Mouse (Mus musculus) adrenal gland, postnatal 36 days (tissue): ENCODE results near the gene Fcrlb. TPM values are rescaled to one million over a fixed set of nuclear protein-coding genes. Genes with fewer than 3 reads are reported as not detected.

Experiments used
- DNase-seq, 2 experiments: peaks; one replicate each; pipeline ENCODE4 v3.0.0; 2021; ENCODE audit warnings: mixed read lengths in 1 of 2
- total RNA-seq, 2 experiments: library from RNA; stranded (reverse); gene quantifications; 2 replicates each; pipeline ENCODE4 v1.2.3; 2021

The Fcrlb gene
- total RNA-seq, 2 experiments from 2014 or later: not detected

DNA sequence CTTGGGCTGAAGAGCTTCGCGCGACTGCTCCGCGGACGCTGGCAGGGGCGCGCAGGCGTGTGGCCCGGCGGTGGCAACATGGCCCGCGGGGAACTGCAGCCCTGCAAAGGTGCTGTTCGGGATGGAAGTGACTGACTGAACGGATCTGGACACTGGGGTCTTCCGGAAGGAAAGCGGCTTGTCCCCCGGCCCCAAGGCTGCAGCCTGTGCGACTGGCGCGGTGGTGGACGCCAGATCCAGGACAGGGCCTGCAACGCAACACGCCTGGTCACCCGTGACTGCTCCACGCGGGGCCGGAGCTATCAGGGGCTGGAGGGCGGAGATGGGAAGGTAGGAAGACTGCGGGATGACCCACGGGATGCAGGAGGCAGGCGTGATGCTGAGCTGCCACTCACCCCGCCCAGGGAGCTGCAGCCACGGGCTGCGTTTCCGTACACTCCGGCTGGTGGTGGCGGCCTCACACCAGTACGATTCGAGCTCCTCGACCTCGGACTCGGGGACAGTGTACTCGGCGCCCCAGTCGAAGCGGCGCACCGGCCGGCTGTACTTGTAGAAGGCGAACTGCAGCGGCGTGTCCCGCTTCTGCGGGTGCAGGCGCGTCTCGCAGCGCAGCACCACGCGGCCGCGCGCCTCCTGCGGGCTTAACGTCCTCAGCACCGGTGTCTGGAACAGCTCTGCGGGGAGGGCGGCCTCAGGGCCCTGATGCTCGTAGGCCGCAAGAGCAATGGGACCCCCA, 5.1 kb downstream of the Fcrlb start:
- DNase-seq: peak; percentile 62

DNA sequence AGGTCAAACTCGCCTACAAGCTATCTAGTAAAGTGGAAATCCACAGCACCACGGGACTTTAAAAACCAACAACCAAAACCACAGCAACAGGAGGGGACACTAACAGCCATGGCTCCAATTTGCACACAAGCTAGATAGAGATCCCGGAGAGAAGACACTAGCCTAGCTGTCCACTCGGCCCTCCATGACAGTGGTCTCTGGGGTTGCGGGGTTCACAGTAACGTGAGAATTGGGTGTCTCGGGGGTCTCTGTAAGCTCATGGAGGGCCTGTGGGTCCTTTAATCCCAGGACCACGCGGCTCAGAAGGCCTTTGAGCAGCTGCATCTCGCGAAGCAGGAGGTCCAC, 5.7 kb downstream of the Fcrlb start:
- DNase-seq: no peak

DNA sequence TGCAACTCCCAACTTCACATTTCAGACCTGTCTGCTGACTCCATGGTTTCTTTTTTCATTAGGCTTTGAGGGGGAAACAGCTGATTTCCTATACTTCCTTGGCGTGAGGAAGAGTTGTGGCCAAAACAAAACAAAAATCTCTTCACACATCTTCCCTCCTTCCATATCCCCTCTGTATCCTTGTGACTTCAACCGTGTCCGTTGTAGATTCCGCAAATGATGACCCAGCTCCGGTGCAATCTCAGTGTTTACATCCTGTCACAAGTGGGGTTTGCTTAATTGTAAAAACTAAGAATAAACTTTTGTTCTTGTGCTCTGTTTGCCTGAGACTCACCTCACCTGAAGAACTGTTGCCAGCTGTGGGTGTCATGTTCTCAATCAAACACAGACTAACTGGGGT, 9.3 kb downstream of the Fcrlb start:
- no peak for DNase-seq

DNA sequence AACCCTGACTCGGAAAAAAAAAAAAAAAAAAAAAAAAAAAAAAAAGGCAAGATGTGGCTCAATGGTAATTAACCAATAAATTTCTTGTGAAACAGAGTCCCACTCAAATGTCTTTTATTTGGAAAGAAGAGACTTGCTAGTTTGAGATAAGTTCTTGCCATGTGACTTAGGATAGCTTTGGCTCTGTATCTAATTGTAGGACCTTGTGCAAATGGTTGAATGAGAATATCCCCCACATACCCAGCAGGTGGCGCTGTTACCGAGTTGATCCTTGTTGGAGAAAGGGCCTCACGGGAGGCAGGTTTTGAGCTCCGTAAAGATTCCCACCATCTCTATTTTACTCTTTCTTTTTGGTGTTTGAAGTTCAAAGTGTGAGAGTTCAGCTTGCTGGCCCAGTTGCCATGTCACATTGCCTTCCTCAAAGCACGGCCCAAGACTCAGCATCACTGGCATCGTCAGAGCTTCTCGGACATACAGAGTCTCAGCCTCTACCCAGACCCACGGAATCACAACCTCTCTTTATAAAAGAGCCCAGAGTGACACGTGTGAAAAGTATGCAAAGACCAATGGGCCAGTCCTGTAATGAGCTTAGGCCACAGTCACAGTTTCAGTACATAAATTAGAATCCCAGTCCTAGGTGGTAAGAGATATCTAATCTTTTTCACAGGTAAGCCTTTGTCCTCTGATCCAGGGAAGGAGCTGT, 11.1 kb downstream of the Fcrlb start:
- peak; percentile 90 for DNase-seq

DNA sequence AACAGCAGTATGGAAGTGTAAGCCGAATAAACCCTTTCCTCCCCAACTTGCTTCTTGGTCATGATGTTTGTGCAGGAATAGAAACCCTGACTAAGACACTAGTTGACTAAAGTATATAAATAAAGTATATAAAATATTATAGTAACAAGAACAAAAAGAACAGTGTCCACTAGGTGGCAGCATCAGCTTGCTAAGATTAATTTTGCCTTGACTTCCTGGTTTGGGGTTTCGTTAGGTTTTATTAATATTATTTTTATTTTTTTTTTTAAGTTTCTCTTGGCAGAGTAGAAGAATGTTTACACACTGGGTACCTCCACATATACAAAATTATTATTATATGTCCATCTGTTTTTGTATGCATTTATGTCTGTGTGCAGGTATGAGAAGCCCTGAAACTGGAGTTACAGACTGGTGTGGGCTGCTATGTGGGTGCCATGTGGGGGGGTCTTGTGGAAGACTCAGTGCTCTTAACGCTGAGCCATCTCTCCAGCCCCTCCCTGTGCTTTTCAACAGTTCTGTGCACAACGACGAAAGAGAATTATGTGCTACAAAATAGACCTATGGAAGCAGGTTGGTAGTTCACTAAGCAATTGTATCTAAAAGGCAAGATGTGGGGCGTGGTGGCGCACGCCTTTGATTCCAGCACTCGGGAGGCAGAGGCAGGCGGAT, 11.8 kb downstream of the Fcrlb start:
- DNase-seq: peak in 1 of 2 experiments; percentile 59

DNA sequence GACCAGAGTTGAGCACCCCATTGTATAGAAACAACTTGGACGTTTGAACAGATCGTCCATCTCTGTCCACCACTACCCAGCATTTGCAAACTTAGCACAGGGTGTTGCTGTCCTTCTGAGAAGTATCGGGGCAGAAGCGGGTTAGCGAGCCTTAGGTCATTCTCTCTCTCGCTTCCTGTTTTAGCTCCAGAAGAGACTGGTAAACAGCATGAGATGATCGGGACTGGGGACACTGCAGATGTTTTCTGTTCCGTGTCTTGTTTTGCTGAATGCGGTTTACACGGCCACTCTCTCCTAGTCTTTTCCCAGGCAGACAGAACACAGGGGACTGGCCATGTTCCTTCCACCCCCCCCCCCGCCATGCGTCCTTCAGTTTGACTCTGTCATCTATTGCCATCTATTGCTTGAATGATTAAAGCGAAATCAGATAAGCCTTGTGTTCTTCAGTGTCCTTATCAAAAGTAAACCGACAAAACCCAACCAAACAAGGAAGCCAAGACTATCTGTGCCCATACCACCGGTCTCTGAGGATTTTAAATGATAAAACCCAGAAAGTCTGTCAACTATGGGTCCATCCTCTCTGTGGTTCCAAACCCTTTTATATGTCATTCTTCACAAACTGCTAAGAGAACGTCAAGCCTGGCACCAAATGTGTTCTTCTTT, 14.2 kb downstream of the Fcrlb start:
- DNase-seq: no peak

DNA sequence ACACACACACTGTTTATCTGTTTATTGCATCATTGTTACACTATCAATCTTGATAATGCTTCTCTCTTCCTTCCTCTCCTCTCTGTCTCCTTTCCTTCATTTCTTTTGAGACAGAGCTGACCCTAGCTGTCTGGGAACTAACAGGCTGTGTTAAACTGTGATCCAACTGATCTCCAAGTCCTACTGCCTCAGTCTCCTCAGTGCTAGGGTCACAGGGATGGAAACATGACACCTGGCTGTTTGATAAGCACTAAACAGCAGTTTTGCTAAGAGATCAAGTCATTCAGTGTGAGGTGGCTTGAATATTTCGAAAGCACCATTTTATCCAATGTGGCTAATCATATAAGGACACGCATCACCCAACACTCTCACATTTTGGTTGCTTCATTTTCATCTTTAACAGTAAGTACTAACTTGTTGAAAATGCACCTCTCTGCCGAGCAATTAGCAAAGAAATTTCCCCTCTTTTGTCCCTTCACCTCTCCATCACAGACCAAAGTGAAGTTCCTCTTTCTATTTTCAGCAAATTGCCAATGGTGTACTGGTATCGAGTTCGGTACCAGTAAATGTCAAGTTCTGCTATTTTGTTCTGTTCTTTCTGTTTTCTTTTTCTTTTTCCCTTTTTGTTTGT, 16.0 kb downstream of the Fcrlb start:
- no peak for DNase-seq

DNA sequence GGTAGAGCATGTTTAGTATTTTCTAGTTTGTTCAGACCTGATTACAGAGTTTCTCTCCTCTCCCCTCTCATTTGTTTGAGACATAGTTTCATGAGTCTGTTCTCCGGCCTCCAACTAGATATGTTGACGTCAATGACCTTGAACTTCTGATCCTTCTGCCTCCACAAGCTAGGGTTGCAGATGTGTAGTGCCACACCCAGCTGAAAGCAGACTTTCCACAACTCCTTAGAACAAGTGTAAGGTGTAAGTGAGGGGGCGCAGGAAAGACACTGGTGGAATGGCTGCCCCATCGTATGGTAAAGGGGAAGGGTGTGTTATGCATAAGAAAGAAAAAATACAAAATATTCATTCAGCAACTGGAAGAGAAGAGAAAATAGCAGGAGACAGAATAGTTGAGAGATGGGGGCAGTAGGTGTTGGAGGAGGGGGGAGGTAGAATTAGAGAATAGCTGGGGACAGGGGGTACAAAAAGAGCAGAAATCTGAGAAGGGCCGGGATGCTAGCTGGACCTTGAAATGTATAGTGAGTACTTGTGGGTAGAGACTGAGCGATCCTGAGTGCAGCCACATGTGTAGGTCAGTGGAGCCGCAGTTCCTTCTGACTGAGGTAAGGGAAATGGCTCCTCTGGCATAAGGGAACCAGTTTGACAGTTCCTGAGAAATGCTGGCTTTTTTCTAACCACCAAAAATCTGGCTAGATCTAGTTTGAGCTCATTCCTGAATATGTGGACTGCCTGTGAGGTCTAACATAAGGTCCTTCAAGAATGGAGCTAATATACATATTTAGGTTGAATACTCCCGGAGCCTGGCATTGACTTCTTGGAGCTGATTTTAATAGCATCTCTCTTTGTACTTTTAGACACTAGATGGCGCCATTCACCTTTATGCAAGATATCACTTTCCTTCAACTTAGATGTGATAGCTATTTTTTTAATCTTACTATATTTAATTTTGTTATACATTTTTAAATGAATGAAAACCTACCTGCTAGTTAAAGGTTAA, 17.8 kb downstream of the Fcrlb start:
- no peak for DNase-seq

DNA sequence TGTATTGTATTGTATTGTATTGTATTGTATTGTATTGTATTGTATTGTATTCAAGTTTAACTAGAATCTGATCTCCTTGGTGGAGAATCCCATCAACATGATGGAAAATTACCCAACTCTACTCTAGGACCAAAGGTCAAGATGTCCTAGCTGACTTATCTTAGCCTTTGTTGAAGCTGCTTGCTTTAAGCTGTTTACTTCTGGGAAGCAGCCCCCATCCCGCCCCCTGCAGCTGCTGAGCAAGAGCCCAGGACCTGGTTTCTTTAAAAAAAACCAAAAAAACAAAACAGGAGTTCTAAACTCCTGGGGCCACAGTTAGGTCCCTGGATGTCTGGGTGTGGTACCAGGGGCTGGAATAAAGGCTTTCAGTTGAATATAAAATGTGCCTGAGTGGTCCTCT, 20.5 kb downstream of the Fcrlb start:
- DNase-seq: no peak

DNA sequence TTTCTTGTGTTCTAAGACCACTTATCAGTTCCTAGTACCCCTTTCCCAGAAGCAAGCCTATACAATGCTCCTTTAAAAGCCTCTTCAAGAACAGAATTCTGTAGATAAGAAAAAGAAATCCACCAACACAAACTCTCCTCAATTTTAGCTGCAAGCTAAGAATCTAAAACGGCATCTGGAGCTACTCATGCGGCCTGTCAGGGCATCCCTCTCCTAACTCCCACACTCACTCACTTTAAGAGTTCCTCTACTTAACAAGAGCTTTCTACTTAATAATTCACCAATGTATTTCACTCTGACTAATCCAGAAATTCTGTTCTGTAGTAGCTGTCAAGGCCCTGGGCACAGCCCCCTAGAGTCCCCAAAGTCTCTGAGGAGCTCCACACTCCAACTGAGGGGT, 21.1 kb downstream of the Fcrlb start:
- no peak for DNase-seq

DNA sequence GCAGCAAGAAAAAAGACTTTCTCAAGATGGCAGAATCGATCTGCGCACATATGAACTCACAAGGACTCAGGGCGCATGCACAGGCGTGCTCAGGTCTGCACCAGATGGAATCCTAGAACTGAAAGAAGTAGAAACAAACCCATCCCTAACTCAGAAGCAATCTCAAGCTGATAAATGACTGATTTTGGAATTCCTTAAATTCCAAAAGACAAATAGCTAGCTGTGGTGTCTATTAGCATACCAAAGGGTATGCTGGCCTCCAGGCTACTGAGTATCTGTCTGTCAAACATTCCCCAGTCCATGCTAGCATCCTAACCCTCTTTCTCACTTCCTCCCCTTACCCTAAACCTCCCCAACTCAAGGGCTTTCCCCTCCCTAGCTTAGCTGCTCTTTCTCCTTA, 23.4 kb downstream of the Fcrlb start:
- no peak for DNase-seq

DNA sequence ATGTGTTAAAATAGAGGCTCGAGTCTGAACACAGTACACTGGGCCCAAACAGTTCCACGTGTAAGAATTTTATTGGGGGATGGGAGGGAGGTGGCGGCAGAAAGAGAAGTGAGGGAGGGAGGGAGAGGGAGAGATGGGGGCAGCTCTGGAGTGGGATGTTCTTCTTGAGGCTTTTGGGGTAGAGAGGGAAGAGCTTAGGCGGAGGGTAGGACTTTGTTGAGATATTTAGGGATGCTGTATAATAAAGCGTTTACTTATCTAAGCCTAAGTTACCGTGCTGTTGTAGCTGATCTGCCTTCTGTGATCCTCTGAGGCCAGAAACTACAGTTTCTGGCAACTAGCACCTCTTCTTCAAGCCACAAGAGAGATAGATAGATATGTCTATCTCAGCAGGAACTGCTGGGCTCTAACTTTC, 26.7 kb downstream of the Fcrlb start:
- no peak for DNase-seq

DNA sequence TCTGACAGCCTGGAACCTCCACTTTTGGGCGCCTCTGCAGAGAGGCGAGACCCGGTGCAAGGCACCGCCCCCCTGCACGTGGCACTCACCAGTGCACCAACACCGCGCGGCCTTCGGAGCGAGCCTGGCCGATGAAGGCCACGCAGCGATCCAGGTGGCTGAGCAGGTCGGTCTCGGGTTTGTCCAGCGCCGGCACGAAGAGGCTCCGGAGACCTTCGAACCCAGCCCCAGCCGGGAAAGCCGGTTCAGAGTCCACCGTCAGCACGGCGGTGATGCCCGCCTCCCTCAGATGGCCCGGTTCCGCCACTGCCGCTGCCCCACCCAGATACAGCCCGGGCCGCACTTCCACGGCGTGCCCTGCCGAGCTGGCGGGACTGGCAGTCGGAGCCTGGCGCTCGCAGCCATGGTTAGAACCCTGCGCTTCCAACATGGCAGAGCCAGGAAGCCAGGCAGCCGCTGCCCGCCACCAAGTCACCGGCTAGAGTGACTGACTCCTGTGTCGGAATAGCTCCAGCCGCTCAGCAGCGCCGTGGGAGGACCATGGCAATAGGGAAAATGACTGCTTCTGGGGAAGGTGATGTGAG, 27.7 kb downstream of the Fcrlb start, which contains the start of the genes Gm26620 and Dusp12:
Gene Gm26620, plus strand, starts transcription at position 88 of the 584 bp plus-strand sequence.
Gene Dusp12, minus strand, starts transcription at position 563 of the 584 bp plus-strand sequence.
- peak; percentile 92 to 93 for DNase-seq

DNA sequence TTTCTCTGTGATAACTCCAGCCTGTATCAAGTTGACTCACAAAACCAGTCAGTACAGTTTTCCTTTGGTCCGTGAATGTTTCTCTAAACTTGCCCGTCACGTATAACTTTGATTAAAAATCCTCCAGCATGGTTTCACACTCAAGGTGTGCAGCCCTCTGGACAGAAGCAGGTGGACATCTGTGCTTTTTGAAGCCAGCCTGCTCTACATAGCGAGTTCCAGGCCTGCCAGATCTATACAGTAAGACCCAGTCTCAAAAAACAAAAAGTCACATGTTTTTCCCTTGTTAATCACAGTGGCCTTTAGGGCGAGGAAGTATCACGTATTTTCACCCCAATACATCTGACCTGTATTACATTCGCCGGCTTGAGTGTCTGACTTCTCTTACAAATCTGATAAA, 28.4 kb downstream of the Fcrlb start:
- DNase-seq: no peak

DNA sequence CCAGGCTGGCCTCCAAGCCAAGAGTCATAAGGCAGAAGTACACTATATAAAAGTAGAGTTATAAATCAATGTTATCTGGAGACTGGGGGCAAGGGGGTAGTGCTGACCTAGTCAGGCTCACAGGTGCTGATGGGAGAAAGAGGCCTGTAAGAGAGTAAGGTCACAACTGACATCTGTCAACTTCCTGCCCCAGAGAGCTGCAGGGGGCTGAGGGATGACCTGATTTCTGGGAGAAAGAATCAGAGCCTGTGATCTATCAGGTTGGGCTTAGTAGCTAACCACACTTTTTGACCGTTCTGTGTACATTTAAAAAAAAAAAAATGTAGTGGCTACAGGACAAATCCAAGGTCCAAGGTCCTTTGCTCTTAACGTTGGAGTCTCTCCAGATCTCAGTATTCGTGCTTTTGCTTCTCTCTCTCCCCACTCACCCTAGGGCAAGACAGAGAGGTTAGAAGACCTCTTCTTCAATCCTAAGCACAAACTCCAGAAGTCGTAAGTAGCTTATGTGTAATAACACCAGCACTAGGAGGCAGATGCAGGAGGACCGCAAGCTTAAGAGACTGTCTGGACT, 29.7 kb downstream of the Fcrlb start:
- no peak for DNase-seq

DNA sequence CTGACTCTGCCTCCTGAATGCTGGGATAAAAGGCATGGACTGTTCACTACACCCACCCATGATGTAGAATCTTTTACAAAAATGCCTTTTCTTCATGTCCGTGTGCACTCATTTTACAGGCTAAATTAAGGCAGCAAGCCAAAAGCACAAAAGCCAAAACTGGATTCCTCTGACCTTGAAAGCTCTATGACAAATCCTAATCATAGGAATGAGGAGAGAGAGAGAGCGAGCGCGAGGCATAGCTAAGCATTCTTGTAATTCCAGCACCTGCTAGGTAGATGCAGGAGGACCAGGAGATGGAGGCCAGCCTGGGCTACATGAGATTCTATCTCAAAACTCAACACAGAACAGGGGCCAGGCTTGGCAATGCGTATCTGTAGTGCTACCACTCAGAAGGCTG, 35.8 kb downstream of the Fcrlb start:
- peak; percentile 26 to 48 for DNase-seq

DNA sequence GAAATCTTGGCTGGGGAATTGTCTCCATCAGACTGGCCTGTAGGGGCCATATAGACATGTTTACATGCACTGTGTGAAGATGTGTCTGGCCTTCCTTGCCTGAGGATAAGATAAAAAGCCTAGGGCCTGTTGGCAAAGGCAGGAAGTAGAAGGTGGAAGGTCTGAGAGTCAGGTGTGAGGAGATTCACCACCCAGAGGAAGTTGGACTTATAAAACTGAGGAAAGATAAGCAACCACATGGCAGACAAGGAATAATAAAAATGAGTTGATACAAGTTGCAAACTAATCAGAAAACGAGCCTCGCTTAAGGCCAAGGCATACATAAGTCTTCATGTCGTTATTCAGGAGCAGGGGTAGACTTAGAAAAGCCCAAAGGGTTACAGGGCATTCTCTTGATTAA, 37.1 kb downstream of the Fcrlb start:
- no peak for DNase-seq

DNA sequence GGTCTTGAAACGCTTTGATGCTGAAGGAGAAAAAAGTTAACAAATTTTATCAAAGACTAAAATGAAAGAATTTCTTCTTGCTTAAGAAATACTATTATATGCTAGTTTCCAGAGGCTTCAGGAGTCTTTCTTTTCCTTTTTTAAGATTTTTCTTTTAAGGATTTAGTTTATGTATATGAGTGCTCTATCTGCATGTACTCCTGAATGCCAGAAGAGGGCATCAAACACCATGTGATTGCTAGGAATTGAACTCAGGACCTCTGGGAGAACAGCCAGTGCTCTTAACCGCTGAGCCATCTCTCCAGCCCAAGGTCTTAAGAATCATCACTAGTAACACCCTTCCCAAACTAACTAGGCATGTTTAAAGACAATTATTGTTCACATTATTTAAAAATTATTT, 40.8 kb downstream of the Fcrlb start:
- no peak for DNase-seq

DNA sequence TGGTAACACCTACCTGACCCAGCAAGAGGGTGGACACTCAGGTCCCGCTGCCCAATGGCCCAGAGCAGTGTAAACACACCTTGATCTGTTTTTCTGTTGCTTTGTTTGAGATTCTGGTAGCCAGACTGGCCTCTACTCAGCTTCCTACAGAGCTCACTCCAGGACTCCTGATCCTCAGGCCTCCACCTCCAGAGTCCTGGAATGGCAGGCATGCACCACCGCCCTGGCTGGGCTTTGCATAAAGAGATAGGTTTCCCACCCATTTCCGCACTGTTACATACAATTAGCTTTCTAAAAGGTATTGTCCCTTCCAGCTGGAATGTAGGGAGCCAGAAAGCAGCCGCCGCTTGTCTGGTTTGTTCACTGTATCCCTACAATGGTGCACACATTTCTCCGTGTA, 41.3 kb downstream of the Fcrlb start:
- DNase-seq: no peak

DNA sequence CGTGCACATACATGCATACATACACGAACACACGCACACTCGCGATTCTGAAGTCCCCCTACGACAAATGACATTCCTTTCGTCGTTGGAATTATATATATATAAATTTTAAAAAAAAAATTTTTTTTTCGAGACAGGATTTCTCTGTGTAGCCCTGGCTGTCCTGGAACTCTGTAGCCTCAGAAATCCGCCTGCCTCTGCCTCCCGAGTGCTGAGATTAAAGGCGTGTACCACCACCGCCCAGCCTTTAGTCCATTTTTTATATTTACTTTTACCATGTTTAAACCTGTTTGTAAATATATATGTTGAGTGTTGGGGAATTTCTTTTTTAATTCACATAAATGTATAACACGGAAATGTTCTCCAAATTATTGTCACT, 43.8 kb downstream of the Fcrlb start:
- no peak for DNase-seq
